Mouse (Mus musculus): ENCODE data around the gene Tmprss11g. TPM values are rescaled to one million over a fixed set of nuclear protein-coding genes. Genes with fewer than 3 reads are reported as not detected.

Tmprss11g gene
- 0.20 TPM in 1 of 2 replicates, not detected in the other for polyA plus RNA-seq (2015; fragmentation: Nextera tagmentation; extraction: Ambion mirVana)

GRCm38 (mm10) chr5:86518500-86518899 lies at the start of gene Tmprss11g:
Tmprss11g (minus strand) TSS chr5:86518600.
- Histone ChIP-seq H3K4me1 (ENCODE audit: control insufficient read depth, insufficient read depth, low read length) (no peaks in the 10 kb centered on the region), H3K27ac (ENCODE audit: low read length) (no peak within 1 kb of the TSS), H3K4me3 (ENCODE audit: low read length) (no peak within 1 kb of the TSS), H3K9me3 (replicated peaks; ENCODE audit: control insufficient read depth, low read length) (no peaks in the 10 kb centered on the region), H3K9ac (ENCODE audit: low read length) (no peak within 1 kb of the TSS), H3K4me2 (ENCODE audit: low read depth, low read length) (no peak within 1 kb of the TSS), H3K36me3 (ENCODE audit: control insufficient read depth, insufficient read depth) (no peaks in the 10 kb centered on the region), H3K27me3 (ENCODE audit: control insufficient read depth, insufficient read depth, low read length) (no peaks in the 10 kb centered on the region)
- ATAC-seq (replicated peaks; ENCODE audit: extremely low read depth, insufficient read depth, low FRiP score): no peak
- 66% methylated on average over 9 of the region's 9 CpGs for WGBS

DNA sequence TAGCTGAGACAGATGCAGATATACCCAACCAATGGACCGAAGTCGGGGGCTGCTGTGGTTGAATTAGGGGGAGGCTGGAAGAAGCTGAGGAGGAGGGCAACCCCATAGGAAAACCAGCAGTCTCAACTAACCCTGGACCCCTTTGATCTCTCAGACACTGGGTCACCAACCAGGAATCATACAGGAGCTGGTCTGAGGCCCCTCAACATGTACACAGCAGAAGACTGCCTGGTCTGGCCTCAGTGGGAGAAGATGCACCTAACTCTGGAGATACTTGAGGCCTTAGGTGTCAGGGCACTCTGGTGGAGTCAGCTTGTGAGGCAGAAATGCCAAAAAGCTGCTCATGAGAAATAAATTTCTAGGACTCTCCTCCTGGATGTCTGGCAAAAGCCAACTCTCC lies 28.3 kb upstream of the Tmprss11g start:
- Histone ChIP-seq H3K9ac (ENCODE audit: low read length) (no peak overlapping the region), H3K4me1 (ENCODE audit: control insufficient read depth, insufficient read depth, low read length) (no peaks in the 10 kb centered on the region), H3K9me3 (replicated peaks; ENCODE audit: control insufficient read depth, low read length) (no peaks in the 10 kb centered on the region), H3K27me3 (ENCODE audit: control insufficient read depth, insufficient read depth, low read length) (no peaks in the 10 kb centered on the region), H3K36me3 (ENCODE audit: control insufficient read depth, insufficient read depth) (no peaks in the 10 kb centered on the region), H3K4me2 (ENCODE audit: low read depth, low read length) (no peak overlapping the region), H3K27ac (ENCODE audit: low read length) (no peak overlapping the region), H3K4me3 (ENCODE audit: low read length) (no peak overlapping the region)
- ATAC-seq (replicated peaks; ENCODE audit: extremely low read depth, insufficient read depth, low FRiP score): no peak
- WGBS: 79% methylated on average over 2 of the region's 2 CpGs

DNA sequence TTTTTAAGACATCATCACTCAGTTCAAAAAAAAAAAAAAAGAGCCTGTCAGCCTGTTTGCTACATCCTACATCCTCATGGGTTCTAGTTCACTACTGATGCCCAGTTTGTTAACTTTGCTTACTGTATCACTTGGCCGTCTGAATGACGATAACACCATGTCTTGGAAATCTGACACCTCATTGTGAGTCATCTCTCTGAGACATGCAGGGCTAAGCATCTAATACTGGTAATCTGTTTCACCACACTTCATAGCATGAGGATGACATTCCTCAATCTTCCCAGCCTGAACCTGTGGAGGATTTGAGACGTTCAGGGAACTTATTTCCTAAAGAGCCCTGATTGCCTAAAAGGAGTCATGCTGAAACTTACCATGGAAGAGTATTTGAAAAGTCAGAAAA lies 22.2 kb upstream of the Tmprss11g start:
- ATAC-seq (replicated peaks; ENCODE audit: extremely low read depth, insufficient read depth, low FRiP score): no peak
- WGBS: 41% methylated on average over 3 of the region's 3 CpGs
- Histone ChIP-seq H3K4me3 (ENCODE audit: low read length) (no peak overlapping the region), H3K9me3 (replicated peaks; ENCODE audit: control insufficient read depth, low read length) (no peaks in the 10 kb centered on the region), H3K27me3 (ENCODE audit: control insufficient read depth, insufficient read depth, low read length) (no peaks in the 10 kb centered on the region), H3K36me3 (ENCODE audit: control insufficient read depth, insufficient read depth) (no peaks in the 10 kb centered on the region), H3K27ac (ENCODE audit: low read length) (no peak overlapping the region), H3K9ac (ENCODE audit: low read length) (no peak overlapping the region), H3K4me1 (ENCODE audit: control insufficient read depth, insufficient read depth, low read length) (no peaks in the 10 kb centered on the region), H3K4me2 (ENCODE audit: low read depth, low read length) (no peak overlapping the region)

DNA sequence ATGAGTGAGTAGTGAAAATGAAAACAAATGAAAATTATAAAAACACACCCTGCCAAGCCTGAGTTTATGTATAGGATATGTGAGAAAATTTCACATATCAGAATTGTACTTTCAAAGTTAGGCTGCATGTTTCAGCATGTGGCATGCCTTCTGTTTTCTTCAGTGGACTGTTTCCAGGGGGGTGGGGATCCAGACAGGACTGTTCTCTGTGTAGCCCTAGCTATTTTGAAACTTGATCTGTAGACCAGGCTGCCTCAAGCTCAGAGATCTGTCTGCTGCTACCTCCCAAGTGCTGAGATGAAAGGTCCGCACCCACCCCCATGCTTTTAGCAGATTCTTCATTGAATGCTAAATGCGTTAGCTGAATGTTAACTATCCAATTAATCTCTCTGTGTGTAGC lies 10.3 kb upstream of the Tmprss11g start:
- Histone ChIP-seq H3K9ac (ENCODE audit: low read length) (no peak overlapping the region), H3K4me2 (ENCODE audit: low read depth, low read length) (no peak overlapping the region), H3K4me3 (ENCODE audit: low read length) (no peak overlapping the region), H3K9me3 (replicated peaks; ENCODE audit: control insufficient read depth, low read length) (no peaks in the 10 kb centered on the region), H3K27ac (ENCODE audit: low read length) (no peak overlapping the region), H3K36me3 (ENCODE audit: control insufficient read depth, insufficient read depth) (no peaks in the 10 kb centered on the region), H3K4me1 (ENCODE audit: control insufficient read depth, insufficient read depth, low read length) (no peaks in the 10 kb centered on the region), H3K27me3 (ENCODE audit: control insufficient read depth, insufficient read depth, low read length) (no peaks in the 10 kb centered on the region)
- 62% methylated on average over 2 of the region's 2 CpGs for WGBS
- no peak for ATAC-seq (replicated peaks; ENCODE audit: extremely low read depth, insufficient read depth, low FRiP score)

DNA sequence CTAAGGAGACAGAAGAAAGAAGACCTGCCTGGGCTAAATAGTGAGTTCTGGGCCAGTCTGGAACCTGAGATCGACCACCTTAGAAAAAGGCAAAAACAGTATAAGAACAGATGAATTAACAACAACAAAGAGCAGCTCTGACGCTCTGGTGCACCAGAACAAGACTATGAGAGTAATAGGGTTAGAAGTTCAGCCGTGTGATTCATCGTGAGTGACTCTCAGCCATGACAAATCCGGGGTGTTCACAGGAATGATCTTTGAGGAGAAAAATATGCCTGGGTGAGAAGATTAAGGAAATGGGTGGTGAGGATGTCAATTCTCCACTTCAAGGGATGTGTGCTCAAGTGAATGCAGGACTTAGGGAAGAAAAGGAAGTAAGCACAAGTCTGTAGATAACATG lies 6.9 kb downstream of the Tmprss11g start:
- no peak overlapping the region for H3K4me2 ChIP-seq (ENCODE audit: low read depth, low read length)
- no peak for ATAC-seq (replicated peaks; ENCODE audit: extremely low read depth, insufficient read depth, low FRiP score)
- H3K27ac ChIP-seq (ENCODE audit: low read length): no peak overlapping the region
- no peaks in the 10 kb centered on the region for H3K27me3 ChIP-seq (ENCODE audit: control insufficient read depth, insufficient read depth, low read length)
- H3K36me3 ChIP-seq (ENCODE audit: control insufficient read depth, insufficient read depth): no peaks in the 10 kb centered on the region
- 72% methylated on average over 5 of the region's 5 CpGs for WGBS
- H3K9ac ChIP-seq (ENCODE audit: low read length): no peak overlapping the region
- no peaks in the 10 kb centered on the region for H3K4me1 ChIP-seq (ENCODE audit: control insufficient read depth, insufficient read depth, low read length)
- H3K4me3 ChIP-seq (ENCODE audit: low read length): no peak overlapping the region
- H3K9me3 ChIP-seq (replicated peaks; ENCODE audit: control insufficient read depth, low read length): no peaks in the 10 kb centered on the region

- Histone ChIP-seq H3K4me1 (ENCODE audit: control insufficient read depth, insufficient read depth, low read length) (no peaks in the 10 kb centered on the region), H3K4me2 (ENCODE audit: low read depth, low read length) (no peak overlapping the region), H3K27ac (ENCODE audit: low read length) (no peak overlapping the region), H3K36me3 (ENCODE audit: control insufficient read depth, insufficient read depth) (no peaks in the 10 kb centered on the region), H3K4me3 (ENCODE audit: low read length) (no peak overlapping the region), H3K27me3 (ENCODE audit: control insufficient read depth, insufficient read depth, low read length) (no peaks in the 10 kb centered on the region), H3K9ac (ENCODE audit: low read length) (no peak overlapping the region), H3K9me3 (replicated peaks; ENCODE audit: control insufficient read depth, low read length) (no peaks in the 10 kb centered on the region)
- ATAC-seq (replicated peaks; ENCODE audit: extremely low read depth, insufficient read depth, low FRiP score): no peak
- WGBS: 62% methylated on average over 1 of the region's 1 CpGs
Observed at GRCm38 (mm10) chr5:86493453-86493852, 24.9 kb downstream of the Tmprss11g start.

DNA sequence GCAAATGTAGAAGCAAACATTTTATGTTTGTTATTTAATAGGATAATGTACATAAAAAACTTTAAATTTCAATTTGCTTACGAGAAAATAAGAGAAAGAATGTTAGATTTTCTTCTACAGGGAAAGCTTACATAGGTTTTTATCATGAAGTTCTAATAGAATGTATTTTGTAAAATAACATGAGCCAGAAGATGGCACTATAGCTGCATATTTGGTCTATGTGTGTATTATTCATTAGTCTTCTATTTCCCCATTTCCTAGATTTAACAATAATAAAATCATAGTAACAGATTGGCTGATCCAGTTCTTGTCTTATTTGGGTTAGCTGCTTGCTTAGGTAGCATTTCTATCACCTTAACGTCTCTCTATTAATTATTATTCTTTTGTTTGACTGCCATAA lies 35.8 kb downstream of the Tmprss11g start:
- no peak overlapping the region for H3K4me2 ChIP-seq (ENCODE audit: low read depth, low read length)
- no peaks in the 10 kb centered on the region for H3K9me3 ChIP-seq (replicated peaks; ENCODE audit: control insufficient read depth, low read length)
- no peaks in the 10 kb centered on the region for H3K27me3 ChIP-seq (ENCODE audit: control insufficient read depth, insufficient read depth, low read length)
- ATAC-seq (replicated peaks; ENCODE audit: extremely low read depth, insufficient read depth, low FRiP score): no peak
- H3K9ac ChIP-seq (ENCODE audit: low read length): no peak overlapping the region
- H3K4me3 ChIP-seq (ENCODE audit: low read length): no peak overlapping the region
- WGBS: 59% methylated on average over 2 of the region's 2 CpGs
- no peaks in the 10 kb centered on the region for H3K4me1 ChIP-seq (ENCODE audit: control insufficient read depth, insufficient read depth, low read length)
- no peak overlapping the region for H3K27ac ChIP-seq (ENCODE audit: low read length)
- H3K36me3 ChIP-seq (ENCODE audit: control insufficient read depth, insufficient read depth): no peaks in the 10 kb centered on the region

- ATAC-seq (replicated peaks; ENCODE audit: extremely low read depth, insufficient read depth, low FRiP score): no peak
- Histone ChIP-seq H3K27ac (ENCODE audit: low read length) (no peak overlapping the region), H3K4me3 (ENCODE audit: low read length) (no peak overlapping the region), H3K4me1 (ENCODE audit: control insufficient read depth, insufficient read depth, low read length) (no peaks in the 10 kb centered on the region), H3K9me3 (replicated peaks; ENCODE audit: control insufficient read depth, low read length) (no peaks in the 10 kb centered on the region), H3K36me3 (ENCODE audit: control insufficient read depth, insufficient read depth) (no peaks in the 10 kb centered on the region), H3K4me2 (ENCODE audit: low read depth, low read length) (no peak overlapping the region), H3K27me3 (ENCODE audit: control insufficient read depth, insufficient read depth, low read length) (no peaks in the 10 kb centered on the region), H3K9ac (ENCODE audit: low read length) (no peak overlapping the region)
- 70% methylated on average over 1 of the region's 1 CpGs for WGBS
Observed at GRCm38 (mm10) chr5:86482031-86482430, 36.4 kb downstream of the Tmprss11g start.

- H3K36me3 ChIP-seq (ENCODE audit: control insufficient read depth, insufficient read depth): no peaks in the 10 kb centered on the region
- 80% methylated on average over 9 of the region's 9 CpGs for WGBS
- H3K9ac ChIP-seq (ENCODE audit: low read length): no peak overlapping the region
- H3K4me3 ChIP-seq (ENCODE audit: low read length): no peak overlapping the region
- ATAC-seq (replicated peaks; ENCODE audit: extremely low read depth, insufficient read depth, low FRiP score): no peak
- no peaks in the 10 kb centered on the region for H3K27me3 ChIP-seq (ENCODE audit: control insufficient read depth, insufficient read depth, low read length)
- H3K4me1 ChIP-seq (ENCODE audit: control insufficient read depth, insufficient read depth, low read length): no peaks in the 10 kb centered on the region
- no peak overlapping the region for H3K4me2 ChIP-seq (ENCODE audit: low read depth, low read length)
- no peak overlapping the region for H3K27ac ChIP-seq (ENCODE audit: low read length)
- no peaks in the 10 kb centered on the region for H3K9me3 ChIP-seq (replicated peaks; ENCODE audit: control insufficient read depth, low read length)
Observed at GRCm38 (mm10) chr5:86473859-86474258, 44.5 kb downstream of the Tmprss11g start.

DNA sequence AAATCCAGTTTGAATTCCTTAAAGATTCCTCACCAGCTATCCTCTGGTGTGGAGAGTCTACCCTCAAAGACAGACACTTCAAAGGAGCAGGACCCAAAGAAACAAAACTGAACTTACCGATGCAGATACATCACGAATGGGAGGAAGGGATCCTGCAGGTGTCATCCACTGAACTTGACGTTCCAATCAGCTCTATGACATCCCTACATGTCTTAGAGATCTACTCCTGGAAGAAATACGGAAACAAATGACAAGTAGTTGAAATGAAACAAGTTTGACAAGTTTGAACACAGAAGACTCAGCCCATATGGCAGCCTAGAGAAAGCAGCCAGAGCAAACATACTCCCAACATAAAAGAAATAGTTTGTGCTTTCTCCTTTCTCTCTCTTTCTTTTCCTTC lies 49.5 kb downstream of the Tmprss11g start, which contains the start of gene Tmprss11a:
Gene Tmprss11a, minus strand, starts transcription at position 101 of the 400 bp plus-strand sequence.
- H3K9me3 ChIP-seq (replicated peaks; ENCODE audit: control insufficient read depth, low read length): no peaks in the 10 kb centered on the region
- H3K4me1 ChIP-seq (ENCODE audit: control insufficient read depth, insufficient read depth, low read length): no peaks in the 10 kb centered on the region
- 56% methylated on average over 4 of the region's 4 CpGs for WGBS
- H3K27ac ChIP-seq (ENCODE audit: low read length): no peak within 1 kb of the TSS
- no peaks in the 10 kb centered on the region for H3K27me3 ChIP-seq (ENCODE audit: control insufficient read depth, insufficient read depth, low read length)
- ATAC-seq (replicated peaks; ENCODE audit: extremely low read depth, insufficient read depth, low FRiP score): no peak
- no peak within 1 kb of the TSS for H3K4me2 ChIP-seq (ENCODE audit: low read depth, low read length)
- H3K4me3 ChIP-seq (ENCODE audit: low read length): no peak within 1 kb of the TSS
- no peak within 1 kb of the TSS for H3K9ac ChIP-seq (ENCODE audit: low read length)
- H3K36me3 ChIP-seq (ENCODE audit: control insufficient read depth, insufficient read depth): no peaks in the 10 kb centered on the region
